Comparison of ENCODE assay signal across 8 mouse cellular contexts in genomic region chr11:88069246-88069570, GRCm38 (mm10). TPM values are rescaled to one million over a fixed set of nuclear protein-coding genes. Genes with fewer than 3 reads are reported as not detected.
DNase-seq lines count a peak whose midpoint lies in the region; ATAC-seq and TF ChIP-seq lines count a peak whose summit lies in the region.

No protein-coding gene starts in this region.

- no peak for ATAC-seq in liver, embryonic 11.5 days (replicated peaks; ENCODE audit: low FRiP score)

- whole genome bisulfite sequencing in spleen, adult 2 months: under 1% methylated on average over 12 of the region's 12 CpGs
- 0% methylated on average over 12 of the region's 12 CpGs for WGBS in liver, embryonic 11.5 days

- peaks cover 4% of the 10 kb centered on the region; the same call in 1 of the 2 replicates for H3K27me3 ChIP-seq in spleen, adult 2 months (ENCODE audit: control insufficient read depth, insufficient read depth, low read length)
- H3K27me3 ChIP-seq in liver, embryonic 11.5 days (replicated peaks; ENCODE audit: control insufficient read depth, insufficient read depth, low read length): no peaks in the 10 kb centered on the region

- no peaks in the 10 kb centered on the region for H3K9me3 ChIP-seq in liver, embryonic 11.5 days (ENCODE audit: control insufficient read depth, low read length)

- peak overlapping the region; percentile 75 for H3K4me3 ChIP-seq in spleen, adult 2 months (ENCODE audit: extremely low read depth, insufficient read depth, insufficient read length)
- H3K4me3 ChIP-seq in liver, embryonic 11.5 days (ENCODE audit: low read depth, low read length): peak overlapping the region; percentile 97

- no peak for TF ChIP-seq CTCF in spleen, adult 2 months (IDR thresholded peaks at IDR 0.05; ENCODE audit: extremely low read depth, insufficient read depth, insufficient read length, insufficient replicate concordance)

- H3K36me3 ChIP-seq in spleen, adult 2 months (ENCODE audit: control insufficient read depth, insufficient read depth, low read length): peaks cover 5% of the 10 kb centered on the region
- H3K36me3 ChIP-seq in liver, embryonic 11.5 days (ENCODE audit: control insufficient read depth, insufficient read depth, low read length): peaks cover 4% of the 10 kb centered on the region; the same call in 1 of the 2 replicates

- H3K4me2 ChIP-seq in liver, embryonic 11.5 days: peak overlapping the region; percentile 92

- H3K9ac ChIP-seq in liver, embryonic 11.5 days (ENCODE audit: low read depth, low read length): peak overlapping the region; percentile 92

- TF ChIP-seq POLR2A in spleen, adult 2 months (IDR thresholded peaks at IDR 0.05; ENCODE audit: low read depth, low read length): no peak

- H3K27ac ChIP-seq in spleen, adult 2 months (ENCODE audit: insufficient read depth, low read length): no peak overlapping the region
- peak overlapping the region; percentile 92 for H3K27ac ChIP-seq in liver, embryonic 11.5 days (ENCODE audit: low read depth, low read length)

- peak; percentile 48 for DNase-seq in embryo, embryonic 10.5 days (ENCODE audit: low spot score)
- DNase-seq in embryo, embryonic 9.5 days (ENCODE audit: extremely low spot score): no peak
- DNase-seq in spleen, adult 2 months (ENCODE audit: low read depth in 1 of 2, low spot score in 2 of 2): no peak
- no peak for DNase-seq in spleen, adult 18-20 months
- no peak for DNase-seq in liver, embryonic 11.5 days (ENCODE audit: low spot score)
- no peak for DNase-seq in urinary bladder, postnatal 14 days (ENCODE audit: low spot score)
- DNase-seq in ovary, adult 18-20 months (ENCODE audit: low spot score): no peak
- no peak for DNase-seq in adrenal gland, postnatal 14 days

- H3K4me1 ChIP-seq in spleen, adult 2 months (ENCODE audit: control insufficient read depth, insufficient read depth, insufficient read length): peaks cover 9% of the 10 kb centered on the region
- peaks cover 21% of the 10 kb centered on the region for H3K4me1 ChIP-seq in liver, embryonic 11.5 days (replicated peaks; ENCODE audit: control insufficient read depth, insufficient read depth, low read length)

RNA-seq across cellular contexts. Expression of gene Vezf1, which starts 1.1 kb away (rescaled TPM):
- 14.2 and 15.5 TPM in 2 replicates for polyA plus RNA-seq in spleen, adult 2 months (2012; rRNA removed)
- polyA plus RNA-seq in liver, embryonic 11.5 days (2014; fragmentation: Nextera tagmentation; extraction: Ambion mirVana): 21.7 and 24.0 TPM in 2 replicates
- 39.8 and 42.4 TPM in 2 replicates for total RNA-seq in adrenal gland, postnatal 14 days (2021)

RNA-seq across cellular contexts. Expression of gene Srsf1, which starts 22.0 kb away (rescaled TPM):
- polyA plus RNA-seq in spleen, adult 2 months (2012; rRNA removed): 106 and 133 TPM in 2 replicates
- polyA plus RNA-seq in liver, embryonic 11.5 days (2014; fragmentation: Nextera tagmentation; extraction: Ambion mirVana): 323 and 337 TPM in 2 replicates
- 245 and 260 TPM in 2 replicates for total RNA-seq in adrenal gland, postnatal 14 days (2021)

RNA-seq across cellular contexts. Expression of gene Cuedc1, which starts 28.6 kb away (rescaled TPM):
- 10.7 and 12.1 TPM in 2 replicates for polyA plus RNA-seq in spleen, adult 2 months (2012; rRNA removed)
- polyA plus RNA-seq in liver, embryonic 11.5 days (2014; fragmentation: Nextera tagmentation; extraction: Ambion mirVana): 5.3 and 6.9 TPM in 2 replicates
- total RNA-seq in adrenal gland, postnatal 14 days (2021): 37.9 and 41.9 TPM in 2 replicates
